In the genomic region with DNA sequence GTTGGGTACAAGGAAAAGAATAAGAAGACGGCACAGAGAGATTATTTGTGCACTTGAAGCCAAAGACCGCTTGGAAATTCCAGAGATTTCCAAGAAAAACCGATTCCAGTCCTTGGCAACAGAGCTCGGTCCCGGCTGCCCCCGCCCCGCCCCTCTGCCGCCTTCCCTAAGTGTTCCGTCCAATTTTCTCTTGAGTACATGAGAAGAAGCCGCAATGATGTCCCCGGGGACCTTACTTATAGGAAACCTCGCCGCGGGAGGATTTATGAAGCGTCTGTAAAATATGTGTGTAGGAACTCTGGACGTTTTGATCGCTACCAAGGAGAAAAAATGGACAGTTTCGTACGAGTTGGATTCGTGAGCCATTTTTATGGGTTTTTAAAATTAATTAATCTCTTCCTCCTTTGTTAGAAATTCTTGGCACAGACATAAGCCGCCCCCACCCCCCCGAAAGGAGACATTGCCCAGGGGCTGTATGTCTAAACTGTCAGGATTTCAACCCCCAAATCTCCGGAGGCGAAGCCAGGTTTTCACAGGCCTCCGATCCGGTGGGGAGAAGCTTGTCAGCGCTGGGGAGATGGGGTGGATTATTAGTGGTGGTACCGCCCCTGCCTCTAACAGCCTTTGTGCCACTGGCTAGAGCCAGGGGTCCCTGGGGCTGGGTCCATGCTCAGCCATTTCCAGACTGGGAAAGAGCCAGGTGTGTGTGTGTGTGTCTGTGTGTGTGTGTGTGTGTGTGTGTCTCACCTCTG, we compare ENCODE assay signal across 8 mouse cellular contexts.
A peak's percentile ranks its signal among the peaks of the same experiment; 100 is the strongest.
DNase-seq lines count a peak whose midpoint lies in the region; ATAC-seq lines count a peak whose summit lies in the region.

No protein-coding gene starts in this region.

- H3K36me3 ChIP-seq in embryonic facial prominence, embryonic 12.5 days, result no peaks in the 10 kb centered on the region
- no peaks in the 10 kb centered on the region for H3K36me3 ChIP-seq in hindbrain, embryonic 13.5 days
- no peaks in the 10 kb centered on the region for H3K36me3 ChIP-seq in liver, embryonic 12.5 days
- H3K36me3 ChIP-seq in neural tube, embryonic 15.5 days, result no peaks in the 10 kb centered on the region

- H3K4me2 ChIP-seq in embryonic facial prominence, embryonic 12.5 days (replicated peaks), result peak overlapping the region; percentile 46
- H3K4me2 ChIP-seq in hindbrain, embryonic 13.5 days, result peak overlapping the region; percentile 49
- peak overlapping the region; percentile 44 for H3K4me2 ChIP-seq in liver, embryonic 12.5 days
- peak overlapping the region; percentile 56 for H3K4me2 ChIP-seq in neural tube, embryonic 15.5 days

- ATAC-seq in embryonic facial prominence, embryonic 12.5 days (ENCODE audit: insufficient number of reproducible peaks, insufficient read depth, low FRiP score, low TSS enrichment), result no peak
- ATAC-seq in hindbrain, embryonic 13.5 days (ENCODE audit: low FRiP score), result no peak
- no peak for ATAC-seq in liver, embryonic 12.5 days
- ATAC-seq in neural tube, embryonic 15.5 days (ENCODE audit: low FRiP score), result no peak
- ATAC-seq in cerebellum, adult (ENCODE audit: insufficient number of reproducible peaks, low FRiP score, low TSS enrichment), result no peak

- WGBS in embryonic facial prominence, embryonic 12.5 days, result 3% methylated on average over 28 of the region's 28 CpGs
- 3% methylated on average over 28 of the region's 28 CpGs for WGBS in hindbrain, embryonic 13.5 days
- 9% methylated on average over 28 of the region's 28 CpGs for WGBS in liver, embryonic 12.5 days (ENCODE audit: insufficient replicate concordance)
- 2% methylated on average over 28 of the region's 28 CpGs for WGBS in neural tube, embryonic 15.5 days

- no peak overlapping the region for H3K9ac ChIP-seq in embryonic facial prominence, embryonic 12.5 days
- H3K9ac ChIP-seq in hindbrain, embryonic 13.5 days, result peak overlapping the region; percentile 56; the same call in 1 of the 2 replicates
- H3K9ac ChIP-seq in liver, embryonic 12.5 days, result no peak overlapping the region
- no peak overlapping the region for H3K9ac ChIP-seq in neural tube, embryonic 15.5 days (replicated peaks)

- no peaks in the 10 kb centered on the region for H3K9me3 ChIP-seq in embryonic facial prominence, embryonic 12.5 days
- no peaks in the 10 kb centered on the region for H3K9me3 ChIP-seq in hindbrain, embryonic 13.5 days
- no peaks in the 10 kb centered on the region for H3K9me3 ChIP-seq in liver, embryonic 12.5 days (replicated peaks)
- H3K9me3 ChIP-seq in neural tube, embryonic 15.5 days (replicated peaks), result no peaks in the 10 kb centered on the region

- peak; percentile 15 to 44 for DNase-seq in adrenal gland, postnatal 36 days
- no peak for DNase-seq in adrenal gland, adult 8-10 months
- DNase-seq in cerebellum, adult 18-20 months, result no peak

- peaks cover 32% of the 10 kb centered on the region for H3K4me1 ChIP-seq in embryonic facial prominence, embryonic 12.5 days
- H3K4me1 ChIP-seq in hindbrain, embryonic 13.5 days (replicated peaks), result peaks cover 44% of the 10 kb centered on the region
- H3K4me1 ChIP-seq in liver, embryonic 12.5 days, result peaks cover 16% of the 10 kb centered on the region
- peaks cover 37% of the 10 kb centered on the region for H3K4me1 ChIP-seq in neural tube, embryonic 15.5 days

- H3K27ac ChIP-seq in embryonic facial prominence, embryonic 12.5 days, result peak overlapping the region; percentile 63
- peak overlapping the region; percentile 53 for H3K27ac ChIP-seq in hindbrain, embryonic 13.5 days
- H3K27ac ChIP-seq in liver, embryonic 12.5 days, result no peak overlapping the region
- no peak overlapping the region for H3K27ac ChIP-seq in neural tube, embryonic 15.5 days (replicated peaks)

- peak overlapping the region; percentile 17; the same call in 1 of the 2 replicates for H3K4me3 ChIP-seq in embryonic facial prominence, embryonic 12.5 days
- peak overlapping the region; percentile 12; the same call in 1 of the 2 replicates for H3K4me3 ChIP-seq in hindbrain, embryonic 13.5 days
- H3K4me3 ChIP-seq in liver, embryonic 12.5 days, result peak overlapping the region; percentile 9; the same call in 1 of the 2 replicates
- peak overlapping the region; percentile 24 for H3K4me3 ChIP-seq in neural tube, embryonic 15.5 days (replicated peaks)

- H3K27me3 ChIP-seq in embryonic facial prominence, embryonic 12.5 days, result no peaks in the 10 kb centered on the region
- H3K27me3 ChIP-seq in hindbrain, embryonic 13.5 days, result peaks cover 9% of the 10 kb centered on the region; the same call in 1 of the 2 replicates
- H3K27me3 ChIP-seq in liver, embryonic 12.5 days (replicated peaks), result peaks cover 89% of the 10 kb centered on the region
- 0 out of 2 replicates have a peak, but pooled peaks cover 4% of the 10 kb centered on the region for H3K27me3 ChIP-seq in neural tube, embryonic 15.5 days (replicated peaks)

Comparison
In these comparisons a context has a peak if more than half of its experiments do, and no peak if none do; other contexts are left out.
1. DNase-seq: peak in adrenal gland, postnatal 36 days (2 of 2); none in adrenal gland, adult 8-10 months (single experiment) and cerebellum, adult 18-20 months (0 of 2).
2. H3K27ac ChIP-seq: peak in embryonic facial prominence, embryonic 12.5 days (single experiment) and hindbrain, embryonic 13.5 days (single experiment); none in liver, embryonic 12.5 days (single experiment) and neural tube, embryonic 15.5 days (single experiment).
3. Peak in every context shown above with its lines, with median percentiles within 50 percentile points of each other: H3K4me2 ChIP-seq and H3K4me3 ChIP-seq.